Mouse (Mus musculus): Measurements from ENCODE around the gene 4930519G04Rik.
"Not testable (repeated sequence)": the region's sequence is repeated elsewhere in the genome, so short reads cannot be mapped to it uniquely, and the experiment has no call there.

Gene 4930519G04Rik

DNA sequence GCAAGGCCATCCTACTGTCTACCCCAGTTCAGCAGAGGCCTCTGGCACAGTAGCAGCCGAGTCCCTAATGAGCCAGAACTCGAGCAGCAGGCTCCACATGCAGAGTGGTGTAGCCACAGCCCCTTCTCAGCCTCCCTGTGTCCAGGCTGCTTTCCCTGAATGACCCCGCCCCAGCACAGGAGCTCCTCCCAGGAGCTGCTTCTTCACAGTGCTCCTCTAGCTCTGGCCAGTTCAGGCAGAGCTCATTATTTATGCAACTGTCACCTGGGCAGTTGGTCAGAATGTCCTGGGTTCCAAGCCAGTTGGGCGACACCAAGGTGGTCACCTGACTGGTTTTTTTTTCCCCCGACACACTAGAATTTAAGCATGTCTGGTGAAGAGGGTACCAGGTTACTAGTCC, at the start of gene 4930519G04Rik:
4930519G04Rik (plus strand) TSS at position 301 of the 400 bp plus-strand sequence.
- DNase-seq: not testable (repeated sequence)

DNA sequence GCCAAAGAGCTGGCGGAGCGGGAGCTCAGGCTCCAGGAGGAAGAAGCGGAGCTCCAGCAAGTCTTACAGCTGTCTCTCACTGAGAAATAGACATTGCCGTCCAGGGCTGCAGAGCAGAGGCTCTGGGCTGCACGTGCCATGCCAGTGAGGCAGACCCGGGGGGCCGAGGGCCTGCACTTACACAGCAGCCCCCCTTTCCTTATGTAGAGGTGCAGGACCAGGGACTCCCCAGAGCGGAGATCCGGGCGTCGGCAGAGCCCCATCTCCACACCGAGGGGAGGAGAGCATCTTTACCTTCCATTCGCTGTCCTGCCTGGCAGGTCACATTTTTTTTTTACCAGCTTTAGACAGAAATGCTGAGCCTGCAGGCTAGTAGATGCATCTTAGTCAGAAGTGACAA, 49.1 kb upstream of the 4930519G04Rik start:
- DNase-seq: no peak

DNA sequence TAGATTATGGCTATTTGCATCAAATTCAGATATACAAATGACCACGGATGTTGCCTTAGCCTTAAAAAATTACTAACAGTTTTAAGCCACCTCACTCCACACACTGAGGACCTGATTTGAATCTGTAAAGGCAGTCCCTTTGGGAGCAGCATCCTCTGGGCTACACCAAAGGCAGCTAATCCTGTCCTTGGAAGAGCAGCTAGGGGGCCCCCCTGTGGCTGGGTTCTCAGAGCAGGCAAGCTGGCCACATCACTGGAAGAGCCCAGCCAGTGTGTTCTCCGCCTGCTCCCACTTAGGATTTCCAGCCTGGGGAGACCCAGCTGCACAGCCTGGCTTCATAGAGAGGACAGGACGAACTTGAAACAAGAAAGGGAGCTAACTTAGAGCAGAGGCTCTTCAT, 48.5 kb upstream of the 4930519G04Rik start:
- peak; percentile 66 for DNase-seq

DNA sequence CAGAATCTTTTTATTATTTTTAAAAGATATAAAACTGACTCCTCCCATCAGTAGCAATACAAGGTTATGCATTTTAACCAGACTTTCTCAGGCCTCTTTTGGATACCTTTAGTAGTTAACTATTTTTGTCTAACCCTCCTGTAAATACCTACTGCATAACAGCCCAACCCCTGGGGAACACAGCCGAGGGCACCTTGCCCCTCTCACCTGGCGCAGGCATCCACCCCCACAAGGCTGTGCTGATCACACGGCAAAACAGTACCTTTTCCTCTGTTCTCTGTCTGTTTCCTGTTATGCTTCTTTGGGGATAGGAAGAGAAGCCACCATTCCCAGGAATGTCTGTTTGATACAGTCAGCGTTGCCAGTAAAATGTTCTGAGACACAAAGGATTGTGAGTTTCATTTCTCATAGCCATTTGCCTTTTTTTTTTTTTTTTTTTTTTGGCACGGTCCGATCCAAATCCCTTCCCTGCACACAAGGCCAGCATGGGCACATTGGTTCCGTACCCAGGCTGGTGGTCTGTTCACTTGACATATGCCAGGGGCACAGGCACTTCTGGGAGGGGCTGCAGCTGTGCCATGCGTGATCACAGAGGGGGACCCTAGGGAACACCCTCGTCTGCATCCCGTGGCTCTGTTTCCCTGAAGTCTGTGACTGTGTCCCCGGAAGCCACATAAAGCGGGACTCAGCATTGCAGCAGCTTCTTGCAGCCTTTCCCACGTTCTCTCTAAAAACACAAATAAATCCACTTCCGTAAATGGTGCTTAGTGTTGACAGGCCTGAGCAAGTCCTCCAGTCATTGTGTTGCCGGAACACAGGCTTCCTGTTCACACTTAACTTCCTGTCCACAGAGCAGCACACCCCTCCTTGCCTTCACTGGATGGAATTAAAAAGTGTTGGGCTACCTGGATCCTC, 47.8 kb upstream of the 4930519G04Rik start:
- DNase-seq: no peak

DNA sequence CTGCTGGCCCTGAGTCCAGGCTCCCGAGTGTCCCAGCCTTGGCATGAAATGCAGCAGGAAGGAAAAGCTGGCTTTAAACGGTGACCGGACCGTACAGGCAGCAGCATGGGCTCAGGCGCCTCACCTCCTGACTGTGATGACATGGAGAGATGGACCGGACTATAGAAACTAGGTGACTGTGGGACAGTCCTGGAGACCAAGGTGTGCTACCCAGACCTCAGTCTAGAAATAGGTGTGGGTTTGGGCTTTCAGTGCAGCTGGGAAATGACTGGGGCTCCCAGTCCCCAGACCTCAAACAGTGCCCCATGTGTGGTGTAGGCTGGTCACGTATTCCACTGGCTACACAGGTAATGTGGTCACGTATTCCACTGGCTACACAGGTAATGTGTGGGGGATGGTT, 46.8 kb upstream of the 4930519G04Rik start:
- DNase-seq: no peak

DNA sequence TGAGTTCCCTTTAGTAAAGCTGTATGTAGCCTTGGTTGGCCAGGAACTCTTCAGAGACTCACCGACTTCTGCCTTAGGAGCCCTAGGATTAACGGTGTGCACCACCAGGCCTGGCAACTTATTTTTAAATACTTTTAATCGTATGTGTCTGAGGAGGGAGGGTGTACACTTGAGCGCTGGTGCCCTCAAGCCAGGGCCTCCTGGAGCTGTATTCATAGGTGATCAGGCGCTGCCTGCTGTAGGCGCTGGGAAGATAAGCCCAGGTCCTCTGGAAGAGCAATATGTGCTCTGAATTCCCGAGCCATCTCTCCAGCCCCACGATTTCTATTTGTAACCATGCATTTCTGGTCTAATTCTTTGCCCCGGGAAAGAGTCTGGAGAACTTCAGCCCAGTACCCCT, 46.4 kb upstream of the 4930519G04Rik start:
- DNase-seq: no peak

DNA sequence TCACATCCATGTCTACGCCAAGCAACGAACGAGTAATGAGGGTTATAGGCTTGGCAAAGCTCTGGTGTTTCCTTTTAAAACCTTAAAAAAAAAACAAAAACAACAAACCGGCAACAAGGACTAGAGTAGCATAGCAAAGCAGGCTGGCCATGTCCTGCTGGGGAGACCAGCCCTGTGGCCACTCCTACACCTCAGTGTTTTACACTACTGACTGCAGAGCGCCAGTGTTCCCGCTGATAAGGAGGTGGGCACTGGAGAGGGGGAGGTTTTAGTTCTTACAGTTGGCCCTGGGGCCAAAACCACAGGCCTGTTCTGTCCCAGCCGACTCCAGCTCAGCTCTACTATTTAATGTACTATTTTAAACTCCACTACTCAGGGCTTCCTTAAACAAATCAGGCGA, 46.0 kb upstream of the 4930519G04Rik start:
- DNase-seq: no peak

DNA sequence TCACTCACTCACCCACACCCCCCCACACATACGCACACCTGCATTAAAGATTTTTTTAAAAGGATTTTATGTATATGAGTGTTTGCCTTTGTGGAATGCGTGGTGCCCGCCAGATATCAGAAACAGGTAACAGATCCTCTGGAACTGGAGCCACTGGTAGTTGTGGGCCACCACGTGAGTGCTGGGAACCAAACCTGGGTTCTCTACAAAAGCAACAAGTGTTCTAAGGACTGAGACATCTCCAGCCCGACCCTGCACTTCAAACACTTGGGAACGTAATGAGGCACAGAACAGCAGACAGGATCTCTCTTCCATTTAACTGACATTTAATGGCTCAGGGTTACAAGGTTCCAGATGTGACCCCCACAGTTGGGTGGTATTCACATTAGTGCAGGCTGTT, 45.6 kb upstream of the 4930519G04Rik start:
- DNase-seq: no peak

DNA sequence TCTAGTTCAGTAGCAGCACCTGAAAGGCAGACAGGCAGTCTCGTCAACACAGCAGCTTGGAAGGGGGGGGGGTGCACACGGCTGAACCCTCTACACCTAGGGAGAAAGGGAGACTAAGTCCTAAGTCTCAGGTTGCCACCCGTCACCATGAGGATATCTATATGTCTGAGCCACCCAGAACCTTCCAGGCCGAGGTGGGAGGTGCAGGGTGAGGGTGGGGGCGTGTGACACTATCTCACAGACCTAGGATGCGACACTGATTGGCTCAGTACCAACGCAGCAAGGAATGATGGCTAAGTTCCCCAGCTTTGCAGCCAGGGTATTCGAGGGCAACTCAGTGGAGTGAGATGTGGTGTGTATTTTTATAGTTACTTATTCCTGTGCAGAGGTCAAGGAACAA, 45.1 kb upstream of the 4930519G04Rik start:
- no peak for DNase-seq

DNA sequence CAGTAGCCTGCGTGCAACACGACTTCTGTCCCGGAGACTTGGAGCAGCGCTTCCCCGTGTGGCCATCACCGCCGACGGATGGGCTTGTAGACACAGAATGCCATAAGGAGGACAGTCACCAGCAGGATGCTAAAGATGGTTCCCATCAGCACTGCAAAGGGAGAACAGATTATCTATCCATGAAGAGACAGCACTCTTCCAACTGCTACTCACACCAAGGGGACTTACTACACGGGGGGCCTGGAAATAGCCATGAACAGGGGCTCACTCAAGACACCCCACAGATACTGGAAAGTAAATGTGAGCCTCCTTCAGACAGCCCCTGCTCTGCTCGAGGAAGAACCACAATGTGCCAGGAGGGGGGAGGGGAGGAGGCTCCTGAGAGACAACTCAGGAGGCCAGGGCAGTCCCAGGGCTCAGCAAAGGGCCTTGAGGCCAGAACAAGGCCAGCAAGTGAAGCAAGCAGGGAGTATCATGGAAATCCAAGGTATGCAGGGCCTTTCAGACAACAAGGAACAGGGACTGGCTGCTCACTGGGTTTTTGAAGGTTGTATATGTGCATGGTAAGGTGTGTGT, 44.2 kb upstream of the 4930519G04Rik start:
- no peak for DNase-seq

DNA sequence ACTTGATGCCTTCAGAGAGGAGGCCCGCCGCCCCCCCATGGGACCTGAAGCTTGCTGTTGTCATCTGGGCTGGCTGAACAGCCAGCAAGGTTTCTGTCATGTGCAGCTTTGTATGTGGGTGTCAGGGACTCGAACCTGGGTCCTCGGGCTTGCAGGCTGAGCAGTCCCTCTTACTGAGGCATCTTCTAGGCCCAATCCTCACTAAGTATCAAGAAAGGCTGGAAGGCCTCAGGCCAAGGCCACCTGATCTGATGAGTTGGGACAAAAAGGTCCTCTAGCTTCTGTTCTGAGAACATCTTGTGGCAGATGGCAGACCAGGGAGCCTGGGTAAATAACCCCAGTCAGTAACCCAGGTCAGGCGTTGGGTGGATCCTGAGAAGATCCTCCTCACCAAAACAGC, 43.6 kb upstream of the 4930519G04Rik start:
- DNase-seq: no peak

DNA sequence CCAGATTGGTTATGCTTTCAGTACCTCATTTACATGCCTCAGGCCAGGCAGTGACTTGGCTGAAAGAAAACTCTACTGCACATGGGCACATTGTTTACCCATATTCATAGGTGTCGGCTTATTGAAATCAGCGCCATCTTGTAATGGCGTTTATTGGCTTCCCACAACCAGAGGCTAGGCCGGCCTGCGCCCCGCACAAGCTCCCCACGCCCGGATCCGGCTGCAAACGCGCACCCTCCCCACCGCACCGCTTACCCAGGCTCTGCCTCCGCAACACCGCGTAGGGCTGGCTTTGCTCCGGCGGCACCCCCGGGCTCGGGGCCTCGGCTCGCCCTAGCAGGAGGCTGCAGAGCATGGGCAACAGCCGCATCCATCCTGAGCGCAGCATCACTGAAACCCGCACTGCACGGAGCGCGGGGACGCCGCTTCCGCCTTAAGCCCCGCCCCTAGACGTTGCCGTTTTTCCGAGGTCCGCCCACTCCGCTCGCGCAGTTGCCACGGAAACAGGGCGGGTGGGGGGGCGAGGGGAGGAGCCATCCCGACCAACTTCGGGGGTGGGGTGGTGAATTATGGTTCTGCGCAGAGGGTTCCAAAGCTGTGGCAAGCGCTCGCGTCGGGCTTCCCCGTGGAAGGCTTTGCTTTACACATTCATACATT, 39.8 kb upstream of the 4930519G04Rik start:
- peak; percentile 84 for DNase-seq

DNA sequence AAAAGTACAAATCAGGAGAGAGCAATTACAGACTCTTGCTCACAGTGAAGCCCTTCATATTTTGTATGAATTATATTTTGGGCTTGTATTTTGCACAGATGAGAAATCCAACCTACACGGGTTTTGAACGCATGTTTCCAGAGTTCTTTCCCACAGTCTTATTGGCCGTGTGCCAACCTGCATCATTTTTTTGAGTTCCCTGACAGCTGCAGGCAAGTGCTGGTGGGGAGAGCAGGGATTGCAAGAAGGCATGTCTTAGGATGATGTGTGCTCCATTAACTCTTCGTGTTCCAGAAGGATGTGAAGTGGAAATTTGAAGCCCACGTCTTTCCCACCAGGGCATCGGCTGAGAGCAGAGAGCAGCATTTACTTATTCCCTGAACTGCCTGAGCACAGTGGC, 36.9 kb upstream of the 4930519G04Rik start:
- DNase-seq: no peak

DNA sequence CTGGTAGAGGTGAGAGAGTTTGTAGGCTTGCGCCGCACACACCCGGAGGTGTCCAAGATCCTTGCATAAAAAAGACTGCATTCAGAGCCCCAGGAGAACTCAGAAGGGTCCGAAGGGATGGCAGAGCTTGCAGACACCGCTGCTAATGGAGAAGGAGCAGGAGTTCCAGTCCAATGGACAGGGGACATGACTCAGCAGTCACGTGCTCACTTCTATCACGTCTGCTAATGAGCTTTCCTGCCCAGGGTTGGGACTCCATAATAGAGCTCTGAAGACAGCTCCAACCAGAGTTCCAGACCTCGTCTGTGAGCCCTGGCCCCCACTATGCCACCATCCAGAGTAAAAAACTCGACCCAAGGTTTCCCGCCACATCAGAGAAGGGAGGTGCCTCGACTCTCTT, 35.3 kb upstream of the 4930519G04Rik start:
- no peak for DNase-seq

DNA sequence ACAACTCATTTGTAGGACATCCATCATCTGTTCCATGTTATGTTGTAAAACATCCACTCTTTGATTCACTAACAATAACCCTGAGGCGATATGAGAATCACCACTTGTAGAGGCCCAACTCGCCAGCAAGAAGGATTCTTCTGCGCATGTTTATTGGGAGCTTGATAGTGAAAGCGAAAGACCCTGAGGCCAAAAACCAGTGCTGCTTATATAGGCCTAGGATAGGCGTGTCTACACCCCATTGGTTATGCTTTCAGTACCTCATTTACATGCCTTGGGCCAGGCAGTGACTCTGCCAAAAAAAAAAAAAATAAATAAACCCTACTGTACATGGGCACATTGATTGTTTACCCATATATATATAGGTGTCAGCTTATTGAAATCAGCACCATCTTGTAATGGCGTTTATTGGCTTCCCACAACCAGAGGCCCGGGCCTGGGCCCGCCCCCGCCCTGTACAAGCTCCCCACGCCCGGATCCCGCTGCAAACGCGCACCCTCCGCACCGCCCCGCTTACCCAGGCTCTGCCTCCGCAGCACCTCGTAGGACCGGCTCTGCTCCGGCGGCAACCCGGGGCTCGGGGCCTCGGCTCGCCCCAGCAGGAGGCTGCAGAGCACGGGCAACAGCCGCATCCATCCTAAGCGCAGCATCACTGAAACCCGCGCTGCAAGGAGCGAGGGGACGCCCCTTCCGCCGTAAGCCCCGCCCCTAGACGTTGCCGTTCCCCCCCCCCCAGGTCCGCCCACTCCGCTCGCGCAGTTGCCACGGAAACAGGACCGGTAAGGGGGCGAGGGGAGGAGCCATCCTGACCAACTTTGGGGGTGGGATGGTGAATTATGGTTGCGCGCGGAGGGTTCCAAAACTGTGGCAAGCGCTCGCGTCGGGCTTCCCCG, 30.4 kb upstream of the 4930519G04Rik start, which contains the start of gene 1500011B03Rik:
1500011B03Rik (minus strand) TSS at position 673 of the 893 bp plus-strand sequence.
- DNase-seq: peak; percentile 68

DNA sequence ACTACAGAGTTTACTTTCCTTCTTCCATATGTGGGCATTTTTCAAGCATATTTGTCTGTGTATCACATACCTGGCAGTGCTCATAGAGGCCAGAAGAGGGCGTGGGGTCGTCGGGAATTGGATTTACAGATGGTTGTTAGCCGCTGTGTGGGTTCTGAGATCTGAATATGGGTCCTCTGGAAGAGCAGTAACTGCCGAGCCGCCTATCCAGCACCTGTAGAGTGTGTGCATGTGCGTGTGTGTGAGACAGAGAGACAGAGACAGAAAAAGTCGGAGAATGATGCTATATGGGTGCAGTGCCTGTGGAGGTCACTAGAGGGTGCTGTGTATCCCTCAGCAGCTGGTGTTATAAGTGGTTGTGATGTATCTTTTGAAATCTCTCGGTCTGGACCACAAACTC, 29.3 kb upstream of the 4930519G04Rik start:
- peak; percentile 58 for DNase-seq

DNA sequence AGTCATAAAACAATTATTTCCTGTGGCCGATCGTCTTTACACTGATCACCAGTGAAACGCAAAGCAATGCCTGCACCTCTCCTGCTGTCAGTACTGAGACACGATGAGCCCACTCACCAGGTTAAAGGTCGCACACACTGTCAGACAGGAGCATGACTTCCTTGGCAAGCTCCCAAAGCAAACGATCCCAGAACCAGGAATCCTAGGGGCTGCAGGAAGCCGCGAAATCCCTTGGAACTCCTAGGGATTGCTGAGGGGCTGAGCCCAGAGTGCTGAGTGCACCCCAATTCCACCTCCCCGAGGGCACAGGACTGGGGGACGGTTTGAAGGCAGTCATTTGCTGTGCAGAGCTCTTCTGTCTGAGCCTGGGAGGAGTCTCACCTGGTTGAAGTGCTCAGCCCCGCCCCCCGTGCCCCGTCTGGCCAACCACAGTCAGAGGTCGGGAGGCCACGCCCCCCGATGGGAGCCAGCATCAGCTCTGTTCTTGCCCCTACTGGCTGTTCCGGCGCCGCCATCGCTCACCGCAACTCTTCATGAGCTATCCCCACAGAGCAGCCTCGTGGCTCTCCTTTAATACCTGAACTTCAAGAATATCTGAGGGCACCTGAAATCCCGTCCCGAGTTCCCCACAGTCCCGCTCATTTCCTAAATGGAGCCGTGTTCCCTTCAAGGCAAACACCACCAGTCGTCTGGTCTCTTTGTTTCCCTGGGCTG, 27.3 kb upstream of the 4930519G04Rik start:
- peak; percentile 71 for DNase-seq

DNA sequence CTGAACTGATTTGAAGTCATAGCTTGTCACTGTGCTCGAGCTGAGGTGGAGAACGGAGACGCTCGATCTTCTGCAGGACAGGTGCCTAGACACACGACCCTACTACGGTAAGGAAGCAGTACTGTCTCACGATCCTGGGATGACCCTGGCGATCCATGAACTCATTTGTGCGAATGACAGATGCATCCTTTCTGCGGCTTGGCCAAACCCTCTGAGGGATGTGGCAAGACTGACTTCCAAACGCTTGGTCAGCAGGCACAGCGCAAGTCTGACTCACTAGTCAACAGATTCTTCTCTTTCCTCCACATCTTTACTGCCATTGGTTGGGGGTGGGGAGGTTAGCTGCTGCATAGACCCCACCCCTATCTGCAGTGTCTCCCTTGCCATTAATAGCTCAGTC, 26.0 kb upstream of the 4930519G04Rik start:
- DNase-seq: no peak

DNA sequence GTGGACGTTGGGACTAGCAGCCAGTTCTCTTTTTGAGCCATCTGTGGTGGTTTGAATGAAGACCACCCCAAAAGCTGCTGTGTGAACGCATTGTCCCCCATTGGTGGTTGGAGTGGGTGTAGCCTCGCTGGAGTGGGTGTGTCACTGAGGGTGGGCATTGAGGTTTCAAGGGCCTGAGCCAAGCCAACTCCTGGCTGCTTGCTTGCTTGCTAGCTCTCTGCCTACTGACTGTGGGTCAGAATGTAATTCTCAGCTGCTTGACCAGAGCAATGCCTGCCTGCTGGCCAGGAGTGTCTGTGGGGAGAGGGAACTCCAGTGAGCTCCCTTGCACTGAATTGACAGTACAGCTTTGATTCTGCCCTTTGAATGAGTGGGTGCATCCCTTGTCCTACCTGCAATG, 23.7 kb upstream of the 4930519G04Rik start:
- no peak for DNase-seq

DNA sequence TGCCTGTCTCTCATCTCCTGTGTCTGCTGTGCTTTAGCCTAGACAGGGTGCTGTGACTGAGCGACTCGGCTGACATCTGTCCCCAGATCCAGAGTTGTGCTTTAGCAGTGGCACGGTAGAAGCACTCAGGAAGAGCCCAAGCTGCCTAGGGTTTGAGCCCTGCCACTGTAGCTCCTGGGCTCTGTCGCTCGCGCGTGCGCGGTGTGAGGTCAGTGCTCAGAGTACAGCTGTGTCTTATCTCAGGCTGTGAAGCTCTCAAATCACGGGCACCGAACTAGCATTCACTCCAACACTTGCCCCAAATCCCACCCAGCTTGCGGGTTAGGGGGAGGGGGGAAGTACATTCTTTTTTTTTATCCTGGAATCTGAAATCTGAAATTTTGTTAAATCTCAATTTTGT, 16.6 kb upstream of the 4930519G04Rik start:
- no peak for DNase-seq

DNA sequence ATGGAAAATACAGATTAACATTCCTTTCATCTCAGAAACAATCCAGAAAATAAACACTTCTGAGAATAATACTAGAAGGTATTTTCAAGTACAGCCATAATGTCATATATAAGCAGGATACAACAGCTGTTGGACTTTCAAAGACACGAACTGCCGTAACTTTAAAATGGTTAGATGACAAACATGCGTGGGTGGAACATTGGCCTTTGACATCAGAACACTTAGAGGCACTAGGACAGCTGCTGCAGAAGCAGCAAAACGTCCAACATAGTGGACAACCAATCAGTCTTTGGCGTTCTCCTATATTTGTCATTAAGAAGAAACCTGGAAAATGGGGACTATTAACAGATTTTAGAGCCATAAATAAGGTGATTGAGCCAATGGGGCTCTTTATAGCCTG, 13.0 kb upstream of the 4930519G04Rik start:
- not testable (repeated sequence) for DNase-seq

DNA sequence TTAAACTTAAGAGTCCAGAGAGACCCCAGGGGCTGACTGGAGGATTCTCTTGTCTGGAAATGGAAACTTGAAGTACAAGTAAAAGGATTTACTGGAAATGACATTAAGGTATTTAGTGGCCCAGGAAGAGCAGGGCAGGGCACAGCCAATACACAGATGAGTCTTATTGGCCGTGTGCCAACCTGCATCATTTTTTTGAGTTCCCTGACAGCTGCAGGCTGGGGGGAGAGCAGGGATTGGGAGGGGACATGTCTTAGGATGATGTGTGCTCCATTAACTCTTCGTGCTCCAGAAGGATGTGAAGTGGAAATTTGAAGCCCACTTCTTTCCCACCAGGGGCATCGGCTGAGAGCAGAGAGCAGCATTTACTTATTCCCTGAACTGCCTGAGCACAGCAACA, 11.3 kb upstream of the 4930519G04Rik start:
- not testable (repeated sequence) for DNase-seq
